Mouse (Mus musculus) kidney, adult 2 months (tissue): ENCODE measurements at regions not wholly inside any gene's neighbourhood (a gene's known extent, or its start where the extent isn't known, plus 50 kb on each side); places are given as distances from the start of the nearest gene placed in this dataset.
A peak's percentile ranks its signal among the peaks of the same experiment; 100 is the strongest.

Source experiments
- CTCF ChIP-seq: fragments of 200-500 bp; conservative IDR thresholded peaks from 2 replicates; pipeline ENCODE4 v1.5.1; 2011; ENCODE audit warnings: low read depth, mild to moderate bottlenecking, control low read depth, low read length, moderate library complexity, mixed read lengths; ENCODE audit not compliant: insufficient read depth, insufficient read length
- POLR2A ChIP-seq: fragments of 200-500 bp; IDR thresholded peaks from one replicate; pipeline ENCODE4 v1.6.1; 2011; ENCODE audit warnings: low read depth, low read length, control low read depth

- peak; percentile 99; the same call in 1 of the 2 replicates for TF ChIP-seq CTCF
- TF ChIP-seq POLR2A = no peak
These were observed 274.8 kb upstream of the Pfn2 start for GRCm38 (mm10) chr3:58122456-58123359.
